Mouse (Mus musculus) adrenal gland, postnatal 36 days (tissue): Measurements from ENCODE around the gene Slc6a9. TPM values are rescaled to one million over a fixed set of nuclear protein-coding genes. Genes with fewer than 3 reads are reported as not detected.

Experiments used
- DNase-seq, 2 experiments: peaks; one replicate each; pipeline ENCODE4 v3.0.0; 2021; ENCODE audit warnings: mixed read lengths in 1 of 2
- total RNA-seq, 2 experiments: library from RNA; stranded (reverse); gene quantifications; 2 replicates each; pipeline ENCODE4 v1.2.3; 2021

Gene Slc6a9
- total RNA-seq, 2 experiments from 2014 or later = 6.5 to 16.9 TPM

DNA sequence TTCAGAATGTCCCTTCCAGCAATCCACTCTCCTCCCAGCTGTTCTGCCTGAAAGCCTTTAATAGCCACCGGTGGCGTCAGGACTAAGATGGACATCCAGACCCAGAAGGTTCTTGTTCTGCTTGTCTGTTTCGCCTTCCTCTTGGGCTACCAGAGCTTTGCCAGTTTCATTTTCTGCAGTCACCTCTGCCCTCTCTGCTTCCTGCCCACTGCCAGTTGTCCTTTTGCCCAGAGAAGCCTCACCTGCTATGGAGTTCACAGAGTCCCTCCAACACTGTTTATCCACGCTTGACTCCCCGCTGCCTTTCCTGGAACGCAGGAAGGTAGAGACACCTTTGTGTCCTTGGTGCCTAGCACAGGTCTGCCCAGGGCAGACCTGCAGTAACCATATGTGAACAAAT lies 5.1 kb downstream of the Slc6a9 start:
- no peak for DNase-seq

- DNase-seq = no peak
These were observed 6.5 kb downstream of the Slc6a9 start for GRCm38 (mm10) chr4:117840821-117841220.

DNA sequence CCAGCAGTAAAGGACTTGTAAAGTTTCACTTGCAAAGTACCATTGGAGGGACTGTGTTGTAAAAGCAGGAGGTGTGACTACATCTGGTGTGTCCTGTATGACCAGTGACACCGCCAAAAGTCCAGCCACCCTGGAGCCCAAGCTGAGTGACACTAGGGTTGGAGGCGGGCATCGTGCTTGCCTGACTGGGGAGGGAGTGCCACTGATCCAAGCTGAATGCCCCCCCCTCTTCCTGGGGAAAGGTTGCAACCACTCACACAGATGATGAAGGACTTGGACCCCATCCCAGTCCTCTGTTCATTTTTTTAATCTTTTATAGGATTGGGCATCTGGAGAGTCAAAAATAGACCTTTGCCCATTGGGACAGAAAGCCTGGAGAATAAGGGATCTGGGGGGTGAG lies 7.3 kb downstream of the Slc6a9 start:
- no peak for DNase-seq

DNA sequence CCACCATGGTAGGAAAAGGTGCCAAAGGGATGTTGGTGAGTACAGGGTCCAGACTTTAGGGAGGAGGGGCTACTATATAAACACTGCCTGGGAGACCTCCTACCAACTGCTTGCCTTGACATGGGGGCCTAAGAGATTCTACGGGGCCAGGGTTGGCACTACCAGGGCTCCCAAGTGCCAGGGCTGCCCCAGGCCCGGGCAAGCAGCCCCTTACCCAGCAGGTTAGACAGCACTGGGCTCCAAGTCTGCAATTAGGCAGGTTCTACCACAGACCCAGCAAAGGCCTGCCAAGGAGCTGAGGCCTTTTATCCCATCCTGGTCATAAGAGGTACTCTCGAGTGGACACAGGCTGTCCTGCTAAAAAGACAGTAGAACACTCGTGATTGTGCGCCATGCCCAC lies 8.8 kb downstream of the Slc6a9 start:
- DNase-seq = no peak

DNA sequence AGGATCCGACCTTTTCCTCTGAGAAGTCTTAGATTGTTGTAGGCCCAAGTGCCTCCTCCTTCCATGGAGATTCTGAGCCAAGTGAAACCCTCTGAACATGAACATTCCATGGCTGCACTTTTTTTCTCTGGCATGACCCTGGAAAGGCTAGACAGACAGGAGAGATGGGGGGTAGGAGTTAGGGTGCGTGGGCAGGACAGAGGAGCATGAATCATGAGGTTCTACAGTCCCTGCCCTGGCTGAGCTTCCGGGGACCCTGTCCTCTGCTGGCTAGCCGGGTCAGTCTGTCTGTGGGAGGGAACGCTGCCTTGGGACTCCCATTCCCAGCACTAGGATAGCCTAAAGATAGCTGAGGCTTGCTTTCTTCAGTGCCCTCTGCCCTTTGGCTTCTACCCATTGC lies 10.2 kb downstream of the Slc6a9 start:
- DNase-seq = peak; percentile 27 to 58

- DNase-seq = no peak
These were observed 11.0 kb downstream of the Slc6a9 start for GRCm38 (mm10) chr4:117845316-117845715.

DNA sequence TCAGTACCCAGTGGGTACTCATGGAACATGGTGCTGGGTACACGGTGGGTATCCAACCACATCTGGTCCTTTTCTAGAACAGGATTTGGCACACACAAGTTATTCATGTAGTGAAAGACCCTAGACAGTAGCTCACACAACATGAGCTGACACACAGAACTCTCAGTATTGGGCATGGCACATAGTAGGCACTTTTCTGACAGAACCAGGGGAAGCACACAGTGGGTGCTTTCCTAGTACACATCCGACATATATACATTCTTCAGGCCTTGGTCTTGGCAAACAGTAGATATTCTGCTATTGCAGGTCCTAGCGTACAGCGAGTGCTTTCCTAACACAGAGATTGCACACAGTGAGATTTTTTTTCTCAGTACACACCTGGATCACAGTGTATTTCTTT lies 12.0 kb downstream of the Slc6a9 start:
- DNase-seq = no peak

GRCm38 (mm10) chr4:117847011-117847410 lies 12.7 kb downstream of the Slc6a9 start:
- DNase-seq = no peak

- DNase-seq = no peak
These were observed 14.8 kb downstream of the Slc6a9 start for GRCm38 (mm10) chr4:117849063-117849462.

DNA sequence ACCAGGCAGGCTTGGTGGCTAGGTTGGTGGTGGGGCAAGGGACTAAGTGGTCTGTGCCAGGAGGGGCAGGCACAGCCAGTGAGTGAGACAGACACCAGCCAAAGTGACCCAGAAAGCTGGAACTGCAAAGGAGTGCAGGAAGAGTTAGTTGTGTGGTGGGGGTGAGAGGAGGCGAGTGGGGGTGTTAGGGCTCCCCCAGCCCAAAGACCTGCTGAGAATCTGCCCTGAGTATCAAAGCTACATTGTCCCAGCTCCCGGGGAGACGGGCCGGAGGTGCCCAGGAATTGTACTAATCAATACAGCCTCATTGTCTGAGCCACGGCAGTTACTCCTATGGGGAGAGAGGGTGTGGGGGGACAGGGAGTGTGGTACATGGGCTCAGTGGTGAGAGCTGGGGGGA lies 15.2 kb downstream of the Slc6a9 start:
- DNase-seq = no peak

DNA sequence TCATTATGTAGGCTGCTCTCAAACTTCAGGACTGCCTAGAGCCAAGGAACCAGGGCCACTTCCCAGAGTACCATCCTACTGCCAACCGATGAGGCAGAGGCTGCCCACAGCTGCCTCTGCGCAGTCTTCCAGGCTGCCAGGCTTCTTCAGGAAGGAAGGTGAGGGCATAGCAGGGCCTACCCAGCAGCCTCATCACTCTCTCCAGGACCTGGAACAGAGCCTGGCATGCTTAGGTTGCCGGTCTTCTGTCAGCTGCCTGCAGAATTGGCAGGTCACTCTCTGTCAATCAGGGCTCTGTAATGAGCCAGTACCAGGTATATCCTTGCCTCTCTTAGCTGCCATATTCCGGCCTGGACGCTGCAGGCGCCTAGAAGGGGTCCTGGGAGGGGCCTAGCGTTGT lies 15.9 kb downstream of the Slc6a9 start:
- no peak for DNase-seq

DNA sequence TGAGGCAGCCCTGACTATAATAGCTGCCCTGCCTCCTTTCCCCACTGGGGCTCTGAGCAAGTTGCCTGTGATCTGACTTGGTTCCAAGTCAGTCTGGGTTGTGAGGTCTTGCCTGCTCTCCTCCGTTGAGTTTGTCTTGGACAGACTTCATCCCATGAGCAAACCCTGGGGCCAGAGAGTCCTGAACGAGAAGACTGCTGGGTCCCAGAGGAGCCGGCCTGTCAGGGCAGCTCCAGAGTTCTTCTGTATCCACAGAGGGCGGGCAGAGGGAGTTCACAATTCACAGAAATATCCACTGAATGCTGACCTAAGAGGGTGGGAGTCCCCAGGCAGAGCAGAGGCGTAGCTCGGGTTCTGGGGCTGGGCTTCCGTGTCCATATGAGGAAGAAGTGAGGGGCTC lies 16.6 kb downstream of the Slc6a9 start:
- DNase-seq = peak in 1 of 2 experiments; percentile 35

- DNase-seq = no peak
These were observed 18.0 kb downstream of the Slc6a9 start for GRCm38 (mm10) chr4:117852152-117852868.

DNA sequence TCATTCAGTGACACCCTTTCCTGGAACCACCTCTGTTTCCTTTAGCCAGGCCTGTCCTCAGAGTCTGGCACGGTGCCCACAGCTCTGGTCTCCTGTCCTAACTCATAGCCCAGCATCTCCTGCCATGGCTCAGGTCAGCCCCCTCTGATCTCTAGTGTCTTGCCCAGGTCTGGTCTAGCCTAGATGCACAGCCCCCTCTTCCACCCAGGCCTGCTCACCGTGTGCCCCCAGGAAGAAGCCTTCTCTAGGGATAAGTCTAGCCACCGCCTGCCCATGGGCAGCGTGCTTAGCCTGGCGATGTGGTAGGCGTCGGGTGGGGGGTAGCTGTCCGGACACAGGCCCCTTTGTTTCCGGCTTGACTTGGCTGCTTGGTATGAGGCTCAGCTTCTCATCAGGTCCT lies 20.8 kb downstream of the Slc6a9 start:
- DNase-seq = peak in 1 of 2 experiments; percentile 36

DNA sequence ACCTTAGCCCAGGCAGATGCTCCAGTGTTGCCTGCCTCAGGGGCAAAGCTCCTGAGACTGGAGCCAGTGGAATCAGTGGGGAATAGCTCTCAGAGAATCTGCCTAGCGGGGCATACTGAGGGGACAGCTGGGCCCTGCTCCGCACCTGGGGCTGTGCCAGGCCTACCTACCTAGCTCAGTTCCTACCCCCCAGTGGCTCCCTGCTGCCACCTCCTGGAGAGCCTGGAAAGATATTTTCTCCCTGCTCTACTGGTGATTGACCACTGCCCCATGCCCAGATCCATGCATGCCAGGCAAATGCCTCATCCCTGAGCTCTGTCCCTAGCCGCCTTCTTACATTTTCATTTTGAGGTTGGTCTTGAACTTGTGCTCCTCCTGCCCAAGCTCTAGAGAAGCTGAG lies 24.5 kb downstream of the Slc6a9 start:
- DNase-seq = peak; percentile 71 to 90

DNA sequence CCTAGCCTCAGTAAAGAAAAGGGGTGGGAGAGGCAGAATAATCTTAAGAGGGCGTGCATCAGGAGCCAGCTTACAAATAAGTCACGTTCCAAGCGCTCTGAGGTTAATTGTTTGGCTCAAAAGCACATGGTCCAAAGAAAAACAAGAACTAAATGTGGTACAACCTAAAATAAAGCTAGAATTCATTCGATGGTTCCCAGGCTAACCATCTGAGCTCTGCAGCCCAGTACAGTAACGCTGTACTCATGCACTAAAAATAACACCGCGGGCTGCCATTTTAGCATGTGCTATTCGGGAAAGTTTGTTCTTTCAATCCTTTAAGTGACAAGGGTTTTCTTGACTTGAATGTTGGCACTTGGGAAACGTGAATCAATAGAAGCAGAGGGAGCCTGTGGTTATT lies 26.3 kb downstream of the Slc6a9 start:
- DNase-seq = no peak

DNA sequence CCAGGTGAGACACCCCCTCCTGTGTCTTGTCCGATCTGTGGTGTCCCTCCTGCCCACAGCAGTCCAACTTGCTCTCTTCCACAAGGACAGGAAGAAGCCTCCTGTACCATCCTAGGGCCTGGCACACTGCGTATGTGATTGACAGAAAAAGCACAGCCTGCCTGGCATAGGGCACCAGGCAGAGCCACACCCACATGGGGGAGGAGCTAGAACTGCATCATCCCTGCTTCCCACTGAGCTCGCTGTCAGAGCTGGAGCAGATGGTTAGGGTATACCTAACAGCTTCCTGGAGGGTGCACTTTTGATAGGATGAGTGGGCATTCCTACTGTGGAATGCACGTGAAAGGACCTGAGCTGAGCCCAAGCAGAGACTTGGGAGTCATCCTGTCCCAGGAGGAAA lies 28.5 kb downstream of the Slc6a9 start:
- peak; percentile 56 to 74 for DNase-seq

GRCm38 (mm10) chr4:117866083-117866482 lies 31.8 kb downstream of the Slc6a9 start:
- DNase-seq = peak; percentile 92 to 93

GRCm38 (mm10) chr4:117867000-117867399 lies 32.7 kb downstream of the Slc6a9 start:
- DNase-seq = no peak

DNA sequence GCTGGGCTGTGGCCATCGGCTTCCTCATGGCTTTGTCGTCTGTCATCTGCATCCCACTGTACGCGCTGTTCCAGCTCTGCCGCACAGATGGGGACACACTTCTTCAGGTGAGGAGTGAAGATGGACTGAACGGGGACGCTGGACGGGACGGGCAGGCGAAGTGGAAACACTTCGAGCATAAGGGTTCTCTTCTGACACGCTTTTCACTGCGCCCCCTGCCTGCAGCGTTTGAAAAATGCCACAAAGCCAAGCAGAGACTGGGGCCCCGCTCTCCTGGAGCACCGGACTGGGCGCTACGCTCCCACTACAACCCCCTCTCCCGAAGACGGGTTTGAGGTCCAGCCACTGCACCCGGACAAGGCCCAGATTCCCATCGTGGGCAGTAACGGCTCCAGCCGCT lies 33.5 kb downstream of the Slc6a9 start:
- DNase-seq = peak; percentile 70 to 77

DNA sequence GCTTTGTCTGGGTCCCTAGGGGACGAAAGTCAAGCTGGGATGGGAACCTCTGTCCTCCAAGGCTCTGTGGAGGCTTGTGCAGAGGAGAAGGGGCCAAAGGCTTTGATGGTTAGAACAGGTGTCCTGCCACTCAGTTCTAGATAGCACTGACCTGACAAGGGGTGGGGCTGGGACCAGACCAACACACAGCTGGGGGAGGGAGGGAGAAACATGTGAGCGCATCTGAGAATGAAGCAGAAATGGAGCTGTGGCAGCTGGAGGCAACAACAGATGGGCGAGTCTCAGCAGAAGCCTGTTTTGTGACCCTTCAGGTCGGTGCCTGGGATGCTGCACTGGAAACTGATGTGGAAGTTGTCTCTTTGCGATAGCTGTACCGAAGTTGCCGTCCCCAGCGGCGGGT lies 35.0 kb downstream of the Slc6a9 start:
- no peak for DNase-seq

DNA sequence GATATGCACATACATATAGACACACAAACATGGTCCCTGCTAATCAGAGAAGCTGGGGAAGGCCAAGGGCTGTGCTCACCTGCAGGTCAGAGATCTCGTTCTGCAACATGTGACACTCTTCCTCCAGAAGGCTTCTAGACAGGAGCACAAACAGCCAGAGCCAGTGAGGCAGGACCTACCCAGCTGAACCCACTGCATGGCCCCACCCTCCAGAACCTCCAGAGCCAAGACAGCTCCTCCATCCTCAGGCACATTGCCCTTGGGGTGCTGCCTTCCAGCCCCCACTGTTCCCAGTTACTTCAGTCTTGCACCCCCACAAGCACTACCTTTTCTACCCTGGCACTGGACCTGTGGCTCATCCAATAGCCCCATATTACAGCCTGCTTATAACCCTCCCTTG lies 36.1 kb downstream of the Slc6a9 start:
- no peak for DNase-seq

GRCm38 (mm10) chr4:117871787-117872186 lies 37.5 kb downstream of the Slc6a9 start:
- no peak for DNase-seq

DNA sequence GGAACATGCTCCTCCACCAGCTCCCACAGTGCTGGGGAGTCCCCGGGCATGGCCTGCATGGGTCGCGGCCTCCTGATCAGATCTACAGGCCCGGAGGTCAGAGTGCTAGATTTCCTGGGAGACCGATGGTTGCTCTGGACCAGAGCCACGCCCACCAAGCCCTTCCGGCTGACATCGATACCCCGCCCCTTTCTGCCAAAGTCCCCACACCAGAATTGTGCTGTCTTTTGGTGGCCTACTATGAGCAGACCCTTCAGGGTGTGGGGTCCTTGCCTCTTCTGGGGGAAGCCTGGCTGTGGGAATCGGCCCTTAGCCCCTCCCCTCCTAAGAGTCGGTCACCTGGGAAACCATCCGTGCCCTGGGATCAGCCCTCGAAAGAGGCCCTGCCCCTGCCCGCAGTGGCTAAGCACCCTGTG lies 38.2 kb downstream of the Slc6a9 start, which contains the start of gene Ccdc24:
TSS of gene Ccdc24 (minus strand) at position 87 of the 416 bp plus-strand sequence.
- peak in 1 of 2 experiments; percentile 25 for DNase-seq
